14 mouse cellular contexts compared by ENCODE assay signal in genomic region chr17:7707073-7707472, GRCm38 (mm10).
DNase-seq lines count a peak whose midpoint lies in the region; ATAC-seq lines count a peak whose summit lies in the region.
"Had no signal": no experiment of that assay in that cellular context is flagged by ENCODE, and none has a peak within 500 bp of the region (broad histone marks: within the 10 kb centered on the region; RNA-seq: fewer than 3 reads in every experiment).

No protein-coding gene starts in this region.

- ATAC-seq in erythroid progenitor cell, adult 5-6 weeks (replicated peaks; ENCODE audit: low FRiP score, poor library complexity, severe bottlenecking) = no peak
- ATAC-seq: forebrain, embryonic 15.5 days had no signal

- intact Hi-C loops in gastrocnemius, postnatal 14 days (cut with DNase I; ENCODE audit: low total_unique reads) = no loop called here

- peak; percentile 18 for DNase-seq in kidney, postnatal 10 days
- no peak for DNase-seq in kidney, adult 18-20 months
- peak; percentile 7 for DNase-seq in urinary bladder, postnatal 14 days (ENCODE audit: low spot score)
- DNase-seq in urinary bladder, postnatal 10 days (ENCODE audit: low spot score) = no peak
- DNase-seq in lung, postnatal 25 days (ENCODE audit: low spot score) = peak; percentile 12
- DNase-seq in gastrocnemius, postnatal 14 days = no peak
- DNase-seq: adrenal gland, adult 8-10 months; adrenal gland, postnatal 36 days; cerebellum, adult 11 months; cerebellum, adult 9-10 months; cerebellum, postnatal 36 days; heart, adult 2 months had no signal

Comparison
In these comparisons a context has a peak if more than half of its experiments do, and no peak if none do; other contexts are left out.
1. DNase-seq: peak in kidney, postnatal 10 days (single experiment), urinary bladder, postnatal 14 days (single experiment) and lung, postnatal 25 days (single experiment); none in kidney, adult 18-20 months (single experiment), urinary bladder, postnatal 10 days (single experiment) and gastrocnemius, postnatal 14 days (single experiment).